Mouse (Mus musculus): ENCODE measurements at regions not wholly inside any gene's neighbourhood (a gene's known extent, or its start where the extent isn't known, plus 50 kb on each side); places are given as distances from the start of the nearest gene placed in this dataset.

GRCm38 (mm10) chr4:131100093-131100795 is 156.1 kb downstream of the Matn1 start:
- no peak for DNase-seq (ENCODE audit: low spot score)

- no peak for DNase-seq (ENCODE audit: low spot score)
Observed at GRCm38 (mm10) chr4:131100796-131101156, 156.6 kb downstream of the Matn1 start.

GRCm38 (mm10) chr4:131102163-131102562 is 158.0 kb downstream of the Matn1 start:
- no peak for DNase-seq (ENCODE audit: low spot score)

DNA sequence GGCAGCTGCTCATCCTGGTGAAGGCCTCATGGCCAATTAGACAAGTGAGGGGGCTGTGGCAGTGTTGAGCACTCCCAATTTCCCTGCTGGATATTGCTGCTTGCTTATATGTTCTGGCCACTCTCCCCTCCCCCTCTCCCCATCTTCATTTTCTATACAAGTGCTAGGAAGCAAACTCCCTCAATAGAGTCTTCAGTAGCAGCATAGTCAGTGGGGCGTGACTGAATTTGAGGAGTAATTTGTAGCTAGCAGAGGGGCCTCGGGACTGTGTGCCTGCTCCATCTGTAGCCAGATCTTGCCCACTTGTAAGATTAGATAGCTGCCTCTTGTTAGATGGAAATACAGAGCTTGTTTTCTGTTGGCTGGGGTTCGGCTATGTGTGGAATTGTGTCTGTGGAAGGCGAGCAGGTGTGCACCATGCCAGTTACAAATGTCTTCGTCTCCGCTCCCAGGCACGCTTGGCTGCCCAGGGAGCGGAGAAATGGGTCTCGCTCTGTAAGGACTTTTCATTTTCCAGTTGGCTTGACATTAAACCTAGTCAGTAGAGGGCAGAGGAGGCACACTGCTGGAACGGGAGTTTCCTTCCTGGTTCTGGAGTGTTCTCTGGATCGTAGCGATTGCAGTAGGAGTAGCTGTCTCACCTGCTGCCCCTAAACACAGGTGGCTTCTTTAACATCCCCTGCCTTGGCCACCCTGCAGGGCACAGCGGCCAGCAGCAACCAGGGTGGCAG is 163.1 kb downstream of the Matn1 start:
- DNase-seq (ENCODE audit: low spot score): no peak

GRCm38 (mm10) chr4:131112536-131112935 is 168.4 kb downstream of the Matn1 start:
- DNase-seq (ENCODE audit: low spot score): no peak

GRCm38 (mm10) chr4:131113727-131114303 is 169.6 kb downstream of the Matn1 start:
- DNase-seq (ENCODE audit: low spot score): no peak

DNA sequence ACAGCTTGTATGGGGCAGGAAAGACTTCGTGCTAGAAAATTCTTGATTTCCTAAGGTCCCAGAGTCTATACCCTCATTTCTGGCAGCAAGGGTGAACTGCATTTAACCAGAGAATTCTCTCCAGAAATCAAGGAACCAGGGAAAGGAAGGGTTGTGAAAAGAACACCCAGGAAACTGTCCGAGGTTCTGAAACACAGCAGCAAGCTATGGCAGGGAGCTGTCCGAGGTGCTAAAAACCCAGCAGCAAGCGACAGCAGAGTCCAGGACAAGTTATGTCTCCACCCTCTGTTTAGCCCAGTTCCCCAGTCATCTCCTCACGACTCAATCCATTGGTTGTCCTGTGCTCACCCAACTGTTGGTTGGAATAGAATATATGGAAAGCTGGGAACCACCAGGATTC is 171.1 kb downstream of the Matn1 start:
- DNase-seq (ENCODE audit: low spot score): peak; percentile 37

DNA sequence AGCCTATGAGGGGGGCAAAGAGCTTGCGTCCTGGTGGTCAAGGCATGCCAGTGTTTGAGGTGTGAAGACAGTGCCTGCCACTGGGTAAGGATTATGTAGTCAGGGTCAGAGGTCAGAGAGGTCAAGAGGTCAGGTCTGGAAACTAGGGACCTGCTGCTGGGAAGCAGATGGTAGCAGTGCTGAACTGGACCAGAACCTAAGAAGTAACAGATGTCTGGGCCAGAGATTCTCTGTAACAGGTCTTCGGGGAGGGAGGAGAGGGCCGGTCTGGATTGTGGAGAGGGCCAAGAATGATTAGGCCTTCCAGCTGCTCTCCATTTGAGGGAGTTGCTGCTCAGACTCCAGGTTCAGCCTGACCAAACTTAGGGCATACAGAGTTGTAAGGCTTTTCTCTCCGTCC is 174.4 kb downstream of the Matn1 start:
- no peak for DNase-seq (ENCODE audit: low spot score)

GRCm38 (mm10) chr4:131119621-131120020 is 175.4 kb downstream of the Matn1 start:
- DNase-seq (ENCODE audit: low spot score): no peak

DNA sequence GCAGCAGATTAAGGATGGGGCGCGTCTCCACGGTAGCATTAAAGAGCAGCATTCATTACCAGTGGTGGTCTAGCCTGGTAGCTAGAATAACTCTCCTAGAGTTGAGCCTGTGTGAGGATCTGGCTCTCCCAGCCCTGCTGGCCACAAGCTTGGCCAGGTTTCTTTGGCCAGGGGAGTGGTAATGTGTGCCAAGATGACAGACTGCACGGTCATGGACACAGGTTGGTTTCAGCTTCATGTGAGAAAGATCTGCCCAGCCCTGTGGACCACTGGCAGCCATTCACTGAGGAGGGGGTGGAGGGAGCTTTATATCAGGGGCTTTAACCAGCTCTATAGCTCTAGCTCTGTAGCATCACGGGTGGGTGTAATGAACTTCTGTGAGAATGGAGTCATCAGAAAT is 176.5 kb downstream of the Matn1 start:
- no peak for DNase-seq (ENCODE audit: low spot score)

GRCm38 (mm10) chr4:131125975-131126374 is 181.8 kb downstream of the Matn1 start:
- no peak for DNase-seq (ENCODE audit: low spot score)

- DNase-seq (ENCODE audit: low spot score): no peak
Observed at GRCm38 (mm10) chr4:131126901-131127300, 182.7 kb downstream of the Matn1 start.

GRCm38 (mm10) chr4:131128646-131129045 is 184.5 kb downstream of the Matn1 start:
- no peak for DNase-seq (ENCODE audit: low spot score)

DNA sequence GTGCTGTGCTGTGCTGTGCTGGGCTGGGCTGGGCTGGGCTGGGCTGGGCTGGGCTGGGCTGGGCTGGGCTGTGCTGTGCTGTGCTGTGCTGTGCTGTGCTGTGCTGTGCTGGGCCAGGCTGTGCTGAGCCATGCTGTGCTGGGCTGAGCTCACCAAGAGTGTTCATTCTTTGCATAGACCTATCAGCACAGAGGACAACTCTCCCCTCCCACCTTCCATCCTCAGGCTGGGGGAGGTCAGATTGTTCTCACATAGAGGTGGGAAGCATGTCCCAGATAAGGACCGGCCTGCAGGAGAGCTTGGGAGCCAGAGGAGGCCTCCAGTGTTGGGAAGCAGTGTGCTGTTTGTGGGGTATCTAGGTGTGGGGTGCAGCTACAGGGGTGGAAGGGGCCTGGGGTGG is 188.0 kb downstream of the Matn1 start:
- no peak for DNase-seq (ENCODE audit: low spot score)

- no peak for DNase-seq (ENCODE audit: low spot score)
Observed at GRCm38 (mm10) chr4:131132781-131133180, 188.6 kb downstream of the Matn1 start.

- DNase-seq (ENCODE audit: low spot score): no peak
Observed at GRCm38 (mm10) chr4:131135841-131136240, 191.7 kb downstream of the Matn1 start.

GRCm38 (mm10) chr4:131138891-131139290 is 194.7 kb downstream of the Matn1 start:
- DNase-seq (ENCODE audit: low spot score): no peak

GRCm38 (mm10) chr4:131141890-131142465 is 197.8 kb downstream of the Matn1 start:
- no peak for DNase-seq (ENCODE audit: low spot score)

DNA sequence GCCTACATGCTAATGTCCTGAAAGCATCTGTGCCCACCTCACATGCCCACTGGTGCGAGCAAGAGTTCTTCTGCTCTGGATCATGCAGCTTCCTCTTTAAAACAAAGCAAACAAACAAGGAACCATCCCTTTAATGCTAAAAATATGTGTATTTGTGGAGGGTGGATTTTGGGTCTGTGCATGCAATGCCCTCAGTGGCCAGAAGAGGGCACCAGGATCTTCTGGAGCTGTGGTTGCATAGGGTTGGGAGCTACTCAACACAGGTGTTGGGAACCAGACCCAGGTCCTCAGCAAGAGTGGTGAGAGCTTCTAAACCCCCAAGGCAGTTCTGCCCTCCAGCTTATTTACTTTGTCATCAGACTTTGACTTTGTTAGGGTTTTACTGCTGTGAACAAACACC is 201.3 kb downstream of the Matn1 start:
- DNase-seq (ENCODE audit: low spot score): no peak

- DNase-seq (ENCODE audit: low spot score): no peak
Observed at GRCm38 (mm10) chr4:131148042-131148747, 204.0 kb downstream of the Matn1 start.

- no peak for DNase-seq (ENCODE audit: low spot score)
Observed at GRCm38 (mm10) chr4:131149466-131149865, 205.3 kb downstream of the Matn1 start.

DNA sequence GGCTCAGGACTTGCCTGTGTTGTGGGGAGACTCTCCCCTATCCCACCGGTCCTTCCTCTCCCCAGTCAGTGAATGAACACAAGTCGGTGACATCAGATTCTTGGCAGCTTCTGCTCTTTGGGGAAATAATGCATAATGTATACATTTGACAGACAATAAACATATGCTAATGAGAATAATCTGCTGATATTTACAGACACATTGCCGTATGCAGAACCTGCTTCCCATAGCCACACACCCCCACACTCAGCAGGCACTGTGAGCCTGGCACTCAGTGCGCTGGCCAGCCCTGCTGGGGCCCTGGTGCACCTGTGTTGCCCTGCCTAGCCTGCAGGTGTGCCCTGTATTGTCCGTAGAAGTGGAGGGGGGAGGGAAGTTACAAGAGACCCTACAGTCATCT is 215.5 kb downstream of the Matn1 start:
- no peak for DNase-seq (ENCODE audit: low spot score)
